Mouse (Mus musculus): Measurements from ENCODE around the gene Ube2m.

DNA sequence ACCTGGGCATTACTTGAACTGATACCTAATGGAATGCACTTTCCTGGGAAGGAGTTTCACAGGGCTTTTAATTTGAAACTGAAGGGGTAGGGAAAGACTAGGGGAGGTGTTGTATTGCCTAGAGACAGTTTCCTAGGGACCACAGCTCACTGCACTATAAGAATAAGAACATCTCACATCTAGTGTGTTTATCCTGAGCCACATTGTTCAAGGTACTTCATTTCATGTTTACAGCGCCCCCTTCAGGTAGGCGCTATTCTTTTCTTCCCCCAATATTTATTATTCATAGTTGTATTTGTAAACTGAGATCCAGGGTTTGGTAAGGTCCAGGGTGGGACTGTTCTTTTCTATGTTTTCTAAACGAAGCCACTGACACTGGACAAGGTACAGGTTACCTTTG is 45.9 kb downstream of the Ube2m start:
- TF ChIP-seq CTCF (IDR thresholded peaks at IDR 0.05; ENCODE audit: insufficient read depth, low read length) (0 out of 2 replicates have a peak, but pooled peaks have one; percentile 2), POLR2A (IDR thresholded peaks at IDR 0.05; ENCODE audit: borderline replicate concordance, extremely low read depth, low read depth, low read length) (no peak)
